Mouse (Mus musculus): Measurements from ENCODE around the gene Trip11. TPM values are rescaled to one million over a fixed set of nuclear protein-coding genes. Genes with fewer than 3 reads are reported as not detected.

The Trip11 gene
- total and polyA plus RNA-seq, 2 experiments from 2014 or later = 17.1 to 20.4 TPM

DNA sequence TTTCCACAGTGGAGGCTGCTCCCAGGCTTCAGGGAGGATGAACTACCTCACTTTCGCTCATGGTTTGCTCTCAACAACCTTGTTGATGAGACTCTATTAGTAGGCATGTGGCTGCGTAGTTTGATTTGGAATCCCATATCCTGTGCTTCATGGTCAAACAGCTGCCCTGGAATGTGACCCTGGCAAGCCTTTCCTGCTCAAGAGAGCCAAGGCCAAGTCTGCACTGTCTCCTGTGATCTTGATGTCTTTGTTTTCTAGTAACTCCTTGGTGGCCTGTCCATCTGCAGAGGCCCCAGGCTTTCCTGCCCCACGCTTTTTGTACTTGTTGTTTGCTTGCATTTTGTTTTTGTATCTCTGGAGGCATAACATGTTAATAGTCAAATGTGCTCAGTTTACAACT is 118.6 kb downstream of the Trip11 start:
- ATAC-seq = no peak
- no peak overlapping the region for H3K27ac ChIP-seq (ENCODE audit: low read depth, low read length)
- H3K36me3 ChIP-seq (ENCODE audit: insufficient read depth) = no peaks in the 10 kb centered on the region
- H3K9ac ChIP-seq = no peak overlapping the region
- H3K4me1 ChIP-seq (ENCODE audit: insufficient read depth) = no peaks in the 10 kb centered on the region
- WGBS = 91% methylated on average over 3 of the region's 3 CpGs
- H3K4me2 ChIP-seq (ENCODE audit: low read depth) = no peak overlapping the region
- no peak for TF ChIP-seq CTCF (IDR thresholded peaks at IDR 0.05; ENCODE audit: low read depth)
- no peaks in the 10 kb centered on the region for H3K9me3 ChIP-seq (ENCODE audit: low read length)
- H3K27me3 ChIP-seq (ENCODE audit: insufficient read depth, low read length) = no peaks in the 10 kb centered on the region
- no peak for DNase-seq
- H3K4me3 ChIP-seq (ENCODE audit: low read depth, low read length) = no peak overlapping the region

GRCm38 (mm10) chr12:101793221-101793621 is 119.8 kb downstream of the Trip11 start:
- no peak overlapping the region for H3K27ac ChIP-seq (ENCODE audit: low read depth, low read length)
- no peak for ATAC-seq
- H3K27me3 ChIP-seq (ENCODE audit: insufficient read depth, low read length) = no peaks in the 10 kb centered on the region
- H3K36me3 ChIP-seq (ENCODE audit: insufficient read depth) = no peaks in the 10 kb centered on the region
- no peaks in the 10 kb centered on the region for H3K4me1 ChIP-seq (ENCODE audit: insufficient read depth)
- DNase-seq = no peak
- H3K9ac ChIP-seq = no peak overlapping the region
- TF ChIP-seq CTCF (IDR thresholded peaks at IDR 0.05; ENCODE audit: low read depth) = no peak
- H3K4me2 ChIP-seq (ENCODE audit: low read depth) = no peak overlapping the region
- no peak overlapping the region for H3K4me3 ChIP-seq (ENCODE audit: low read depth, low read length)
- WGBS = 84% methylated on average over 5 of the region's 5 CpGs
- H3K9me3 ChIP-seq (ENCODE audit: low read length) = no peaks in the 10 kb centered on the region

DNA sequence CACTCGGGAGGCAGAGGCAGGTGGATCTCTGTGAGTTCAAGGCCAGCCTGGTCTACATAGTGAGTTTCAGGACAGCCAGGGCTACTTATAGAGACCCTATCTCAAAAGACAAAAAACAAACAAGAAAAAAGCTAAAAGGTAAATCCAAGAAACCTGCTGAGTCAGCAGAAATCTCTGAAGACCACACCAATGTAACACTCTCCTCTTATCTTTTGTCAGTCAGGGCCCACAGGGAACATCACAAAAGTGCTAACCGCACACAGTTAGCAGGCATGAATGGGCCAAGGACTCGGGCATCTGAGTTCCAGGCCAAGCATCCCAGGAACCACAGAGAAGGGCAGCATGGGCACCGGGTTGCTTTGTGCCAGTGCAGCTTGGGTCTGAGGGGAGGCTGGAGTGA is 120.4 kb downstream of the Trip11 start:
- WGBS = 89% methylated on average over 4 of the region's 4 CpGs
- Histone ChIP-seq H3K4me3 (ENCODE audit: low read depth, low read length) (no peak overlapping the region), H3K27me3 (ENCODE audit: insufficient read depth, low read length) (no peaks in the 10 kb centered on the region), H3K4me1 (ENCODE audit: insufficient read depth) (no peaks in the 10 kb centered on the region), H3K9ac (no peak overlapping the region), H3K9me3 (ENCODE audit: low read length) (no peaks in the 10 kb centered on the region), H3K4me2 (ENCODE audit: low read depth) (no peak overlapping the region), H3K27ac (ENCODE audit: low read depth, low read length) (no peak overlapping the region), H3K36me3 (ENCODE audit: insufficient read depth) (no peaks in the 10 kb centered on the region)
- DNase-seq (no peak), ATAC-seq (no peak)
- no peak for TF ChIP-seq CTCF (IDR thresholded peaks at IDR 0.05; ENCODE audit: low read depth)

DNA sequence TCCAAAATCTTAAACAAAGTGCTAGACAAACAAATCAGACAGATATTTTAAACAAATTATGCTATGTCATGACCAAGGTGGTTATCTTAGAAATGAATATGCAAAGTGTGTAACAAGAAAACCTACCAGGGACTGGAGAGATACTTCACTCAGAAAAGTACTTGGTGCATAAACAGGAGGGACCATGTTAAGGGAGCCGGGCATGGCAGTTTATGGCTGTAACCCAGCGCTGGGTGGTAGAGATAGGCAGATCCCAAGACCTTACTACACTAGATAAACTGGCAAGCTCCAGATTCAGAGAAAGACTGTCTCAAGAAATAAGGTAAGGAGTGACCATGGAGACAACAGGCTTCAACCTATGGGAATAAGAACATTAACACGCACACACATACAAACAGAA is 123.3 kb downstream of the Trip11 start:
- ATAC-seq = no peak
- Histone ChIP-seq H3K4me3 (ENCODE audit: low read depth, low read length) (no peak overlapping the region), H3K9ac (no peak overlapping the region), H3K4me1 (ENCODE audit: insufficient read depth) (no peaks in the 10 kb centered on the region), H3K36me3 (ENCODE audit: insufficient read depth) (no peaks in the 10 kb centered on the region), H3K9me3 (ENCODE audit: low read length) (no peaks in the 10 kb centered on the region), H3K27me3 (ENCODE audit: insufficient read depth, low read length) (no peaks in the 10 kb centered on the region), H3K27ac (ENCODE audit: low read depth, low read length) (no peak overlapping the region), H3K4me2 (ENCODE audit: low read depth) (no peak overlapping the region)
- 95% methylated on average over 3 of the region's 3 CpGs for WGBS
- no peak for TF ChIP-seq CTCF (IDR thresholded peaks at IDR 0.05; ENCODE audit: low read depth)
- DNase-seq = no peak

- Histone ChIP-seq H3K36me3 (ENCODE audit: insufficient read depth) (no peaks in the 10 kb centered on the region), H3K4me2 (ENCODE audit: low read depth) (no peak overlapping the region), H3K27ac (ENCODE audit: low read depth, low read length) (no peak overlapping the region), H3K4me3 (ENCODE audit: low read depth, low read length) (no peak overlapping the region), H3K9me3 (ENCODE audit: low read length) (no peaks in the 10 kb centered on the region), H3K27me3 (ENCODE audit: insufficient read depth, low read length) (no peaks in the 10 kb centered on the region), H3K9ac (no peak overlapping the region), H3K4me1 (ENCODE audit: insufficient read depth) (no peaks in the 10 kb centered on the region)
- ATAC-seq = no peak
- no peak for DNase-seq
- no peak for TF ChIP-seq CTCF (IDR thresholded peaks at IDR 0.05; ENCODE audit: low read depth)
- WGBS = 74% methylated on average over 3 of the region's 3 CpGs
Measured at GRCm38 (mm10) chr12:101789250-101789649, 123.8 kb downstream of the Trip11 start.

Other genes starting within 250 kb of the Trip11 start
- gene Tc2n, start 194.7 kb downstream of the Trip11 start, total RNA-seq (2014; rRNA removed) = 0.62 and 0.86 TPM in 2 replicates
- 0.10 and 0.31 TPM in 2 replicates for gene Tc2n, start 194.7 kb downstream of the Trip11 start, polyA plus RNA-seq (2015; fragmentation: Nextera tagmentation; extraction: Ambion mirVana)
- gene Fbln5, start 94.2 kb downstream of the Trip11 start, total RNA-seq (2014; rRNA removed) = 4.2 and 7.5 TPM in 2 replicates
- gene Fbln5, start 94.2 kb downstream of the Trip11 start, polyA plus RNA-seq (2015; fragmentation: Nextera tagmentation; extraction: Ambion mirVana) = 14.0 and 15.6 TPM in 2 replicates
- 12.8 and 13.7 TPM in 2 replicates for gene Atxn3, start 45.0 kb upstream of the Trip11 start, total RNA-seq (2014; rRNA removed)
- gene Atxn3, start 45.0 kb upstream of the Trip11 start, polyA plus RNA-seq (2015; fragmentation: Nextera tagmentation; extraction: Ambion mirVana) = 6.9 and 8.9 TPM in 2 replicates
- gene Cpsf2, start 62.7 kb upstream of the Trip11 start, total RNA-seq (2014; rRNA removed) = 37.2 and 38.1 TPM in 2 replicates
- 25.5 and 28.8 TPM in 2 replicates for gene Cpsf2, start 62.7 kb upstream of the Trip11 start, polyA plus RNA-seq (2015; fragmentation: Nextera tagmentation; extraction: Ambion mirVana)
- gene Slc24a4, start 215.5 kb upstream of the Trip11 start, total RNA-seq (2014; rRNA removed) = 3.0 and 5.6 TPM in 2 replicates
- 1.4 and 2.4 TPM in 2 replicates for gene Slc24a4, start 215.5 kb upstream of the Trip11 start, polyA plus RNA-seq (2015; fragmentation: Nextera tagmentation; extraction: Ambion mirVana)